Mouse (Mus musculus) lung, postnatal 36 days (tissue): Measurements from ENCODE around the gene Tesk1.

ENCODE experiments used
- DNase-seq: peaks from one replicate; pipeline ENCODE4 v3.0.0; 2022; ENCODE audit warnings: mixed read lengths

Tesk1 gene

GRCm38 (mm10) chr4:43441639-43442038, at the start of gene Tesk1:
Gene Tesk1 (plus strand): TSS chr4:43441939.
- DNase-seq: no peak

- peak; percentile 96 for DNase-seq
Observed at GRCm38 (mm10) chr4:43394345-43394891, 47.3 kb upstream of the Tesk1 start.

- DNase-seq: no peak
Observed at GRCm38 (mm10) chr4:43395147-43395546, 46.6 kb upstream of the Tesk1 start.

GRCm38 (mm10) chr4:43395836-43396235, 45.9 kb upstream of the Tesk1 start:
- DNase-seq: no peak

- DNase-seq: no peak
Observed at GRCm38 (mm10) chr4:43396381-43396780, 45.4 kb upstream of the Tesk1 start.

- DNase-seq: no peak
Observed at GRCm38 (mm10) chr4:43398014-43398413, 43.7 kb upstream of the Tesk1 start.

GRCm38 (mm10) chr4:43398829-43399331, 42.9 kb upstream of the Tesk1 start:
- DNase-seq: peak; percentile 82

GRCm38 (mm10) chr4:43399391-43400131, 42.2 kb upstream of the Tesk1 start:
- DNase-seq: peak; percentile 82

GRCm38 (mm10) chr4:43400976-43401375, 40.8 kb upstream of the Tesk1 start:
- no peak for DNase-seq

GRCm38 (mm10) chr4:43401486-43401885, 40.3 kb upstream of the Tesk1 start:
- no peak for DNase-seq

GRCm38 (mm10) chr4:43402212-43402611, 39.5 kb upstream of the Tesk1 start:
- DNase-seq: peak; percentile 55

GRCm38 (mm10) chr4:43404697-43405096, 37.0 kb upstream of the Tesk1 start:
- DNase-seq: no peak

GRCm38 (mm10) chr4:43406162-43406971, 35.4 kb upstream of the Tesk1 start:
- peak; percentile 93 for DNase-seq

- DNase-seq: no peak
Observed at GRCm38 (mm10) chr4:43407071-43407920, 34.4 kb upstream of the Tesk1 start.

GRCm38 (mm10) chr4:43414761-43415160, 27.0 kb upstream of the Tesk1 start:
- no peak for DNase-seq

GRCm38 (mm10) chr4:43415221-43416070, 26.3 kb upstream of the Tesk1 start:
- DNase-seq: no peak

GRCm38 (mm10) chr4:43416071-43416490, 25.7 kb upstream of the Tesk1 start:
- no peak for DNase-seq

GRCm38 (mm10) chr4:43417269-43418062, 24.3 kb upstream of the Tesk1 start:
- no peak for DNase-seq

GRCm38 (mm10) chr4:43418450-43418849, 23.3 kb upstream of the Tesk1 start:
- DNase-seq: no peak

- no peak for DNase-seq
Observed at GRCm38 (mm10) chr4:43418973-43419656, 22.6 kb upstream of the Tesk1 start.
